Mouse (Mus musculus) 3T3-L1 (cell line): ENCODE results near the gene Ffar1.
"Not testable (repeated sequence)": the region's sequence is repeated elsewhere in the genome, so short reads cannot be mapped to it uniquely, and the experiment has no call there.

ENCODE experiments used
- DNase-seq: peaks from one replicate; pipeline ENCODE4 v3.0.0-alpha.2; 2015; ENCODE audit warnings: low read depth, low spot score

Ffar1 gene

DNA sequence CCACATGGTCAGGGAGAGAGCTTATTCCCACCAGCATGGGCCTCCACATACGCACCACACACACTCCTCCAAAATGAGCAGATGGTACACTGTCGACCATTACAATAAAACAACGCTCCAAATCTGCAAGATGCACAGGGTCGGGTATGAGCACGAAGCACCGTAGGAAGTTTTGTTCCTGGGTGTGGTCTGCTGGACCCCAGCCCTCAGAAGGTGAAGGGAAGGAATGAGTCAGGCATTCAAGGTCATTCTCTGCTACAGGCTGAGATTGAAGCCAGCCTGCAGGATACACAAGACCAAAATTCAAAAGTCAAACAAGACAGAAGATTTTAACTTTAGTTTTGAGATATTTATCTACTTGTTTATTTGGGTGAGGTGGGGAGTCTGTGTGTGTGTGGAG is 13.4 kb downstream of the Ffar1 start:
- no peak for DNase-seq

DNA sequence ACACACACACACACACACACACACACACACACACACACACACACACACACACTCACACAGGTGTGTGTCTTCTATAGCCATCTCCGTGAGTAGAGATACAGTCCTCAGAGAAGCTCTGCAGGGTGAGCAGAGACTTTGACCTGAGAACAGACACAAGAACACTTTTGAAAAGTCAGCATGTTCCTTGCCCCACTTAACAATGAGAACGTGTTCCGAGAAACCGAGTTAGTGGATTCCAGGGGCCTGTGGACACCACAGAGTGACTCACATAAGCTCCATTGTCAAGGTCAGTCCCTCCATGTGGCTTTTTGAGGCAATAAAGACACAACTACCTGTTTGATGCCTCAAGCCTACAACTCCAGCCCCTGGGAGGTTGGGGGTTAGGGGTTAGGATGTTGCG is 14.0 kb downstream of the Ffar1 start:
- DNase-seq: no peak

DNA sequence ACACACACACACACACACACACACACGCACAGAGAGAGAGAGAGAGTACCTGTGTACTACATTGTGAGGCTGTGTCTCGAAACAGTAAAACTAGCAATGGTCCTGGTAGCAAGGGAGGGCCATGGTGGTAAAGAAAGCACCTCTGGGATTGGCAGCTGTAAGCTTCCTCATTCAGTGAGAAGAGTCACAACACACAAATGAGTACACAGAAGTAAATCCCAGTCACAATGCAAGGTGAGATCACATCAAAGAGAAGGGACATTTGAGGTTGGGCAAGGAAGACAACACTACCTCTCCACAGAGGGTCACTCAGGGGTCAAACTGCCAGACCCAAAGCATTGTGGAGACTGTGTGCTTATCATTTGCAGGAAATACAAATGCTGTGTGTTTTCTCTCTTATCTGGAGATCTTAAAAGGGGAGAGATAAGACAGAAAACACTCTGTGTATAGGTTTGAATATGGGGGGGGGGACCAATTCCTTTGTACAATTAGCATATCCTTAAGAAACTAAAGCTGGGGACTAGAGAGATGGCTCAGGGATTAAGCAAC is 14.8 kb downstream of the Ffar1 start:
- no peak for DNase-seq

DNA sequence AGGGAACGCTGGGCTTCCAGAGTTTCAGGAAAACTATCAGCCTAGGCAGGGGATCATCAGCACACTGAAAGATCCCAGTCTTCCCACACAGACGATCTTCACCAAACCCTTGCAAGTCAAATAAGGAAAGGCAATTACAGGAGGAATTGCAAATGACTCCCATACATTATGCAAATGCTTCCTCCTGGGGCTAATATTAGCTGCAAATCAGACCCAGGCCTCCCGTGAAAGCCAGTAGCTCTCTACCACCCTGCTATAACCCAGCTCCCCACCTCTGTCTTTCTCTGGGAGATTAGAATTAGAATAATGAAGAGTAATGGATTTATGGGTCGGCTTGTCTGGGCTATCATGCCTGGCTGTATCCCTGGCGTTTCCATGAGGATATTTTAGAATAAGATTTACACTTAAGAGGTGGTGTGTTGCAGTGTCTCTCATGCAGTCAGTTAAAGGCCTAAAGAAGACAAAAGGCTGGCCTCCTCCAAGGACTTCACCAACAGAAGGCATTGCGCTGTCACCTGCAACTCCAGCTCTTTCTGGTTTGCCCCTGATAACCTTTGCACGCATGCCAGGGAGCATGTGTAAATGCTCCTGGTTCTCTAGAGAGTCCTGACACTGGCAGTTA is 16.6 kb downstream of the Ffar1 start:
- DNase-seq: no peak

DNA sequence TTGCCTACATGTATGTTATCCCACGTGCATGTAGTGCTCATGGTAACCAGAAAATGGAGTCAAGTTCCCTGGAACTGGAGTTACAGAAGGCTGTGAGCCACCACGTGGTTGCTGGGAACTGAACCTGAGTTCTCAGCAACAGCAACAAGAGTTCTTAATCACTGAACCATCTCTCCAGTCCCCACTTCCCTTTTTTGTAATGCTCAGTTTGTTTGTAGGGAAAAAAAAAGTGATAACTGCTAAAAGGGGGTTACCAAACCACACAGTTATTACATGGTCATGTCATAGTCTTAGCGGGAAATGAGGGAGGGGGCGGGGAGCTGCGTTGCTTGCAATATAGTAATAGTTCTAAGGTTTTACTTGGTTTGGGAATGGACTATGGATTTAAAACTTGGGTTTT is 19.3 kb downstream of the Ffar1 start:
- no peak for DNase-seq

DNA sequence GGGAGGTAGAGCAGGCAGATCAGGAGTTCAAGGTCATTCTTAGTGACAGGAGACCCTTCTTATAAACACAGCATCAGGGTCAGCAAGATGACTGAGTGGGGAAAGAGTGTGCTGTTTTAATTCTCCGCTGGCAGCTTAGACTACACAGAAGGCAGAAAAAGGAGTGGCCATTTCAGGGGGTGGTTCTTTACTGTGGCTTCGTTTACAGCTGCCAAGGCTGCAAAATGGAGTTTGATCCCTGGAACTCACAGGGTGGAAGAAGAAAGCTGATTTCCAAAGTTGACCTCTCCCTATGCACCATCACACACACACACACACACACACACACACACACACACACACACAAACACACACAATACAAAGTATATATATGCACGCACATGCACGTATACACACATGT is 20.0 kb downstream of the Ffar1 start:
- DNase-seq: no peak

DNA sequence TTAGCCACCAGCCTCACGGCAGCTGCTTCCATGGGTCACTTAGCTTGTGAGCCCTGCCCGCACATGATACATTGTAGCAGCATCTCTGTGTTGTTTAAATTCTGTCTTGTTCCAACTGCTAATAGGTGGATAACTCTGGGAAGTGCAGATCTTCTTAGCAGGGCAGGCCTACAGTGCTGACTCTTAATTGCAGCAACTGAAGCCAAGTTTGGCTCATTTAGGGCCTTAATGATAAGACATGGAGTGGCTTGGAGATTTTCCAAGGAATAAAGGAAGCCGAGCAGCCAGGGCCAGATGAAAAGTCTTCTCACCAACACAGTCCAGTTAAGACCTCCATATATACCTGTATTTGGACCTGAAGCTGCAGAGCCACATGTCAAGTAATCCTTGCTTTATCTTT is 21.1 kb downstream of the Ffar1 start:
- no peak for DNase-seq

DNA sequence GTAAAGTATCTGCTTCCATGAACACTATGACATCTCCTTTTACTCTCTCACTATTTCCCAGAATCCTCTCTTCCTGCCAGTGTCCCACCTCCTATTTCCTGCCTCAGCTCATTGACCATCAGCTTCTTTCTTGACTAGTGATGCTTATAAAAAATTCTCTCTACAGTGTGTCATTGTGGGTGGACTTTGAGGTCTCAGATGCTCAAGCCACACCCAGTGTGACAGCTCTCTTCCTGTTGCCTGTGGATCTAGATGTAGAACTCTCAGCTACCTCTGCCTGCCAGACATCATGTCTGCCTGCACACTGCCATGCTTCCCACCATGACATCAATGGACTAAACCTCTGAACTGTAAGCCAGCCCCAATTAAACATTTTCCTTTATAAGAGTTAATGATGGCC is 24.1 kb downstream of the Ffar1 start:
- DNase-seq: no peak

DNA sequence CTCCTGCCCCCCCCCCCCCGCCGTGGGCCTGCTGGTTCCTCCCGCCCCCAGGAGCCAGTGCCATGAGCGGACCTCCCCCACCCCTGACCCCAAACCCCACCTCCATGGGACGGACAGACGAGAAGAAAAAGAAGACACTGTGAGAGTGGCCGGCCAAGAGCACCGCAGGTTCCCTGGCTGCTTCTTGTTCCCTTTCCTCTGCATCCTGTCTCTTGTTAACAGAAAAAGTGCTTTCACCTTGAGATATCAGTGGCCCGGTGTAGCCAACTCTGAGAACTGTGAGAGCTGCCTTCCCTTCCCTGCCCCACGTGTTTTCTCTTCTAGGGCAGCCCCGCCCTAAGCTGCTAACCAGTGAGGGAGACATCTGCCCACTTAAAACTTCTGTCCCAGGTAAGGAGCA is 28.7 kb downstream of the Ffar1 start:
- not testable (repeated sequence) for DNase-seq

DNA sequence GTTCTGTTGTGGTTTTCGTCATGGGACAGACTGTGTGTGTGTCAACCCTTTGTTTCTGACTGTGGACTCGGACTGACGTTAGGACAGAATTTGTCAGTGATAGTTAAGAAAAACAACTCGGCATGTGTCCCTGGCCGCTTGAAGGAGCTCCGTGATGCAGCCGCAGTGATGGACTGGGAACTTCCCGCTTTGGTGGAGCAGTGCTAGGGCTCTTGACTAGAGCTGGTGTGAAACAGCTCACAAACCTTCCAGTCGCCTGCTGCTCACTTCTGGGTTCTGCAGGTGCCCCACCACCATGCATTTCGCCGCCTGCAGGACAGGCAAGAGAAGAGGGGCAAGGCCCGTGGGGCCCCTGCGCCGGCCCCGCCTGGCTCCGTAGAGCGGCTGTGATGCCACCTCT is 29.1 kb downstream of the Ffar1 start:
- DNase-seq: no peak

DNA sequence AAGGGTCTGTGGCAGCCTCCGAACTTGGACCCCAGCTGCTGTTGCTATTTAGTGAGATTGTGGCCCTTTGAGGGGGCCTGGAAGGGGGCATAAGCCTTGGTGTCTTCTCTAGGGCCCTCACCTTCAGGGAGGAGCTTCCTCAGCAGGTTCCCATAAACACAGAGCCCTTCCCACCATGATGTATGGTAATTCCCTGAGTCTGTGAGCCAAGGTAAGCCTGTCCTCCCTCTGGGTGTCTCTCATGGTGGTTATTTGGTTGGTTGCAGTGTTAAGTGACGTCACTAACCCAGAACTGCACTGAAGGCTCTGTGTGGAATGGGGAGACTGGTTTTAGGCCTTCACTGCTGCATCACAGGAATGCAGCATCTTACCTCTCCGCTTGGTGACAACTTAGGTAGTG is 31.9 kb downstream of the Ffar1 start:
- no peak for DNase-seq

DNA sequence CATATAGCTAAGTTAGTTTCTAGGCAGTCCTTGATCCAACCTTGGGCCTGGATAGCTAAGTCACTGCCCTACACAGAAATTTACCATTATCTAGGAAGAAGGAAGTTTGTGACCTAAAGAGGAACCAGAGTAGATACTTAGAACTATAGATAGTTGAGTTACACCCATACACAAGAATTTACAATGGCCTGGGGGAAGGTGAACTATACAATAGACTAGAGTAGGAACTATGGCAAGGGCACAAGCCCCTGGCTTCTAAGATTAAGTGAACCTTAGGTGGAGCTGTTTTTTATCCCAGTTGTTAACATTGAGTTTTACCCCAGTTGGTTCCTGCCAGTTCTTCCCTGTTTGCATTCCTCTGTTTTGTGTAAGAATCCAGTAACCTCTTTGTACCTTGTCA is 32.5 kb downstream of the Ffar1 start:
- DNase-seq: not testable (repeated sequence)

DNA sequence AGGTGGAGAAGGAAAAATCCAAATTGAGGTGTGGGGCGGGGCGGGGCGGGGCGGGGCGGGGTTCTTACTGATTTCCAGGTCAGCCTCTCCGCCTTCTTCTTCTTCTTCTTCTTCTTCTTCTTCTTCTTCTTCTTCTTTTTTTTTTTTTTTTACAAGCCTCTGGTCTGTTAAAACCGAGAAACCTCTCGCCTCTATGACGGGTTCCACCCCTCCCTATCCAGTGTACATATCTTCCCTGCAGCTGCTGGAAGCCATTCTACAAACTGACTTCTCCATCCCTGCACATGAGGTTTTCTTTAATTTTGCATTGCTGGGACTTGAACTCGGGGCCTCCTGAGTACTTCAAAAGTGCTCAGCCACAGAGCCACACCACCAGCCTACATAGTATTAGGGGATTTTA is 34.7 kb downstream of the Ffar1 start:
- DNase-seq: no peak

DNA sequence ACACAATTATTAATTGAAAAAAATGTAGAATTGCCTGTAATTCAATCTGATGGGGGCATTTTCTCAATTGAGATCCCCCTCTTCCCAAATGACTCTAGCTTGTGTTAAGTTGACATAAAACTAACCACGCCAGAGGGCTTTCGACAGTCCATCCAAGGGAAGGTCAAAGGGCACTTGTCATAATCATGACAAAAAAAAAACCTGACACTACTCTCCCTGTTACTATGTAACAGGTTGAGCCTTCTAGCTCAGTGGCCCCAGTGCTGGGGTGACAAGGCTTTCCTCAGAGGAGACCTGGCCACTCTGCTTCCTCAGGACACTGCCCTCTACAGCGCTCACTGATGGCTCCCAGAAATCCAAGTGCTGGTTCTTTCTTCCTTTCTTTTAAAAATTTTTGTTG is 37.1 kb downstream of the Ffar1 start:
- DNase-seq: no peak

DNA sequence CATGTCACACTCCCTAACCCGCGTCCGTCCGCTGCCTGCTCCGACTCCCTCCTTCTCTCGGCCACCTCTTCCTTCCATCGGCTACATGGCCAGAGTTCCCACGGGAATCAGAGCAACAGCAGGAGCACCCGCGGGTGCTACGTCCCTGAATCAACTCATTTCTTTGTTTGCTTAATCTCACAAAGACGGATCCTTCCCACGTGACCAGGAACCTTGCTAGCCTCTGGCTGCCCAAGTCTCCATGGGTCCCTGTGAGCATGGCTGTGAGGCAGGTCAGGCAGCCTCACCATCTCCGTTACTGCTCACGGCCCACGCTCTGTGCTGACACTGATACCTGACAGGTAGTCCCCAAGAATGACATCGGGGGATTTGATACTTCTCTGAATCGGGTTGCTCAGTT is 37.7 kb downstream of the Ffar1 start, which contains the start of gene Ffar2:
Gene Ffar2, minus strand, starts transcription at position 101 of the 400 bp plus-strand sequence.
- DNase-seq: no peak

DNA sequence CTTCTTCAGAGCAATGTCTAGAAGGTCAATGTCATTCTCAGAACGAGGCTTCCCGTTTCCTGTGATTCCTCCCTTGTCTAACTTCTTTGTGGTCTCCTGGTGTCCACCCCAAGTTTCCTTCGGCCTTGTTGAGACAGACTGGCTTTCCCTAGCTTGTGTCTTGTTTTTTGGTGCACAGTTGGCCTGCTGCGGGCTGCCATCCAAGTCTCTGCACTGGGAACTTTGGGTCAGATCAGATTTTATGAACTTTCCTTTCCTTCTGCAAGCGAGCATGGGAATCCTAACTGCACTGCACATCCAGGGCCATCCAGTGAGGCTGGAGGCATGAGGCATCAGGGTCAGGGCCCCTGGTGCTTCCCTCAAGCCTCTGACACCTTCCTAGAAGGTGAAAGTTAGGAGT is 39.8 kb downstream of the Ffar1 start:
- no peak for DNase-seq

DNA sequence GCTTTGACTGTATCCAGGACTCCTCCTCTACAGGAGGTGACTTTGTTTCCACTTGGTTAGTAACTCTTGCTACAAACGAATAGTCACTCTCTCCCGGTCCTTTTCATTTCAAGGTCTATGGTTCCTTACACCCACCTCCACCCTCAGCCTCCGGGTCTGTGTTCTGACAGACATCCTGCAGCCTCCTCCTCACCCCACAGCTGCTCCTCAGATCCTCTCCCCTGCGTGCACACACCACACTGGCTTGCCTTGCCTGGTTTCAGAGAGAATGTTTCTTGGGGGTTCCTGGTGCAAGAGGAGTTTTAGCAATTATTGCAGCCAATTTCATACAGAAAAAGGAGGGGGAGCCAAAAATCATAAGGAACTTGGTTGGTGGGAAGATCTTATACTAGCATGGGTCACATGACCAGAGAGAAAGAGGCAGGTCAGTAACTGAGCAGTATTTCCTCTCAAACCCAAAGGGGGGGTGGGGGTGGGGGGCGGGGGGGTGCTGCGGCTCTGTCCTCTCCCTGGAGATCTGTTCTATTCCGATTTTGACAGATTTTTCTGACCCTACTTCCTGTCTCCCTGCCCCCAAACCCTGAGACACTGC is 40.4 kb downstream of the Ffar1 start:
- DNase-seq: no peak

DNA sequence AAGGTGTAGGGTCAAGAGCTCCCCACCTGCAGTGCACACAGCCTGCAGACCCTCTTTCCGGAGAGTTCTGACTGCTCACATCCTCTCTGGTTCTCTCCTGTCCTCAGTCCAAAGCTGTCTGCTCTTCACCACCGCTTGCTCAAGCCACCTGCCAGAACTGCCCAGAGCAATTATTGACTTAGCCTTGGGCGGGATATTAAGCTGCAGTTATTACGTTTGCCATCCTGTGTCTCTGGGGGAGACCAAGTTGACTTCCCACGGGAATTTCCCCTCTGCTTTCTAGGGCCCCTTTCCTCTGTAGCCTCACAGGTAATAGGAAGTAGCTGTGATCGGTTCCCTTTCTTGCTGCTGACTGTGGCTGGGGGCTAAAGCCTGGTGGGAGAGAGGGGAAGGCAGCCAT is 41.2 kb downstream of the Ffar1 start:
- DNase-seq: no peak

DNA sequence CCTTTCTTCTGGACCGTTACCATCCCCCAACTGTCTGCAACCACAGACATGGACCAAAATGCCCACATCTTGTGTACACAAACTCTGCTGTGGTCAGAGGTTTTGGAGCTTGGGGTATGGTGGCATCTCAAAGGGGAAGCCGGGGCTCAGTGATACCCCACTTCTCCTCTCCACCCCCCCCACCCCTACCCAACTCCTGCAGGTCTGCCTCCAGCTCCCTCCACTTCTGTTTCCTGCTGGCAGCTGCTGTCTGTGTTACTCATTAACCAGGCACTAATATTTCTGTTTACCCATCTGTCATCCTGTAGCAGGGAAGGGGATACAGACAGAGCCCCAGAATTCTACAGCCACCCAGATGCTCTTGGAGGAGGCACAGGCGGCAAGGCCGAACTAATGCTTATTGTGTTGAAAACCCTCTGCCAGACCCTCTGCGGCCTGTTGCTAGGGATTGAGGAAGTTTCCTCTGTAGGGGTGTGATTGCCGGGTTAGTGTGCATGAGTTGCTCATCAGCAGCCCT is 49.0 kb downstream of the Ffar1 start:
- DNase-seq: no peak

DNA sequence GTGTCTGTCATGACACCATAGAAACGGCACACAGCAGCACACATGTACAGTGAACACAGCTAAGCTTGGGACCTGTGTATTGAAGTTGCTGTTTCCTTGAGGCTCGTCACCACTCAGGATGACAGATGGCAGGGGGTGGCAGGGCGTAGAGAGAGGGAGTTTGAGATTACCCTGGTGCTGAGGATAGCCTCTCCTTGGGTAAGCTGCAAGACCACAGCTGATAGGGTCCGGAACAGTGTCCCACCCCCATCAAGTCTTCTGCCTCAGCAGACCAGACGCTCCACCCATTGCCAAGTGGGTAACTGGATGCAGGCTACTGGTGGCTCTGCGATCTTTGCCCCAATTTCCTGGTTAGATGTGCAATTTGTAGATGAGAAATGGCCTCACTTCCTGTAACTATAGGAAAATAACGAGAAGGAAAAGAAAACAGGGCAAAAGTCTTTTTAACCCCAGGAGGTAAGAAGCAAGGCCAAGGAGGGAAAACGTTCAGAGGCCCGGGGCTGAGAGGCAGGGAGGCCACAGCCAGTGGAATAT is 49.5 kb downstream of the Ffar1 start:
- DNase-seq: no peak

DNA sequence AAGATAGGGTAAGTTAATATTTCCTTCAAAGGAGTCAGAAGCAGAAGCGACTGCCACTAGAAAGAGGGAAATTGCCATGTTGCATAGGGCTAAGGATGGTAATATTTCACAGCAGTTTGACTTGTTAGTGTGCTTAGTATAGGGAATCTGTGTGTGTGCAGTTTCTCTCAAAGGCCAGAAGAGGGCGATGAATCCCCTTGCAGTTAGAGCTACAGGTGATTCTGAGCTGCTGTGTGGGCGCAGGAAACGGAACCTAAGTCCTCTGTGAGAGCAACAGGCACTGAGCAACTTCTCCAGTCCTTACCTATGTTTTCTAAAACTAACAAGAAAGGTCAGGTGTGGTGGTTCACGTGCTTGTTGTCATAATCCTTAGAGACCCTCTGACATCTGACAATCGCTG is 51.0 kb downstream of the Ffar1 start:
- no peak for DNase-seq
